Mouse (Mus musculus): ENCODE results near the gene Ndc1.
"Not testable (repeated sequence)": the region's sequence is repeated elsewhere in the genome, so short reads cannot be mapped to it uniquely, and the experiment has no call there.

Ndc1 gene

DNA sequence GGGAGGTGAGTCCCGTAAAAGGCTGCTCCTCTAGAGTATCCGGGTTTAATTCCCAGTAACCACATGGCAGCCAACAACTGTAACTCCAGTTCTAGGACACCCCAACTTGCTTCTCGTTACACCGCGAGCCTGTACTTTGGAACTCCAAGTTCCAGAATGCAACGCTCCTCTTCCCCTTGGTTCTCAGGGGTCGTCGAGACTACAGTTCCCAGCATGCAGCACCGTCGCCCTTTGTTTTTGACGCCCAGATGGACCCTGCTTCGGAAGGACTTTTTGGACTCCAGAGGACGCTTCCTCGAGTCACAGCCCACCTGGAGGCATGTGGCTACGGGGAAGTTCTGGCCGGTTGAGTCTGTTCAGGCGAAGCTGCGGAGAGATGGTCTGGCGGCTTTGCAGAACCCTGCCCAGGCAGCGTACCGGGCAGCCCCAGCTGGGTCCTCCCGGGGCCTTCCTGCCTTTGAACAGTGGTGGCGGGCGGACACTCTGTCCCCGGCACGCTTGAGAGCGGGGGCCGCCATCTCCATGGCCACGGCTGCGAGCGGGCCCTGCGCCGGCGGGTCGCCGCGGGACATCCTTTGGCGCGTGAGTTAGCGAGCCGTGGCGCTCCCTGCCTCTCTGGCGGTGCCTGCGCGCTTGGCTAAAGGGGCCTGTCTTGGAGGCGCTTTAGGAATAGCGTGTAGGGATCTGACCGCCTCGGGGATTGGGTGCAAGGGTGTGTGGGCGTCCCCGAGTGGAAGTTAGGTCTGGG is at the start of gene Ndc1:
Gene Ndc1 (plus strand): TSS at position 218 of the 748 bp plus-strand sequence.
- DNase-seq (ENCODE audit: low read depth, low spot score), result peak; percentile 69

DNA sequence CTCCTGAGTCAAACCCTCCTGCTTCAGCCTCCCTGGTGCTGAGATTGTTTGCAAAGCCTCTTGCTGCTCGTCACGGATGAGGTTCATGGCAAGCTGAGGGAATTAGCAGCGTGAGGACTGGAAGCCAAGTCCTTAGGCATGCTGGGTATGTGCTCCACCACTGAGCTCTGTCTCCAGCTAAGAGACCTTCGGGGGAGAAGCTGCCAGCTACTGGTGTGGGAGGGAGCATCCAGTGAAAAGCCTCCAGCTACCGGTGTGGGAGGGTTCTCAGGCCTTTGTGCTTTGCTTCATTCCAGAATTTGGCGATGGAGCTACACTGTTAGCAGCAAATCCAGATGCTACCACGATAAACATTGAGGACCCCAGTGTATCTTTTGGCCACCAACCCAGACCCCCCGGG is 48.9 kb upstream of the Ndc1 start:
- DNase-seq (ENCODE audit: low read depth, low spot score), result no peak

DNA sequence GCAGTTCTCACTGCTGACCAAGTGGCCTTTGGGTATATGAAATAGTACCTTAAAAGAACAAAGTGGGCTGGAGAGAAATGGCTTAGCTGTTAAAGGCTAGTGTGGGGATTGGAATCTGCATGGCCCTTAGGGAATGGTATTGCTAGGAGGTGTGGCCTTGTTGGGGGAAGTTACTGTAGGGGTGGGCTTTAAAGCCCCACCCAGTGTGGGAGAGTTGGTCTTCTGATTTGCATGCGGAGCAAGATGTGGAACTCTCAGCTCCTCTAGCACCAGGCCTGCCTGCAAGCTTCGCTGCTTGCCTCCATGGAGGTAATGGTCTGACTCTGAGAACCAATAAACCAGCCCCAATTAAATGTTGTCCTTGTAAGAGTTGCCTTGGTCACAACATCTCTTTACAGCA is 46.5 kb upstream of the Ndc1 start:
- no peak for DNase-seq (ENCODE audit: low read depth, low spot score)

DNA sequence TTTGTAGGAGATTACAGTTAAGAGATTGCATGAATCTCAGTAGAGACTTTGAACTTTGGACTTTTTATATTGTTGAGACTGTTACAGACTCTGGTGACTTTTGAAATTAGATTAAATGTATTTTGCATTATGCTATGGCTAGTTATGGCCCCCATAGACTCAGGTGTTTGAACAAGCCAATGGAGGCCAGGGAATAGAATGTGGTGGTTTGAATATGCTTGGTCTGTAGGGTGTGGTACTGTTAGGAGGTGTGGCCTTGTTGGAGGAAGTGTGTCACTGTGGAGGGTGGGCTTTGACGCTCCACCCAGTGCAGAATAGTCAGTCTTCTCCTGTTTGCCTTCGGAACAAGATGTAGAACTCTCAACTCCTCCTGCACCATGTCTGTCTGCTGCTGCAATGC is 44.5 kb upstream of the Ndc1 start:
- DNase-seq (ENCODE audit: low read depth, low spot score), result no peak

DNA sequence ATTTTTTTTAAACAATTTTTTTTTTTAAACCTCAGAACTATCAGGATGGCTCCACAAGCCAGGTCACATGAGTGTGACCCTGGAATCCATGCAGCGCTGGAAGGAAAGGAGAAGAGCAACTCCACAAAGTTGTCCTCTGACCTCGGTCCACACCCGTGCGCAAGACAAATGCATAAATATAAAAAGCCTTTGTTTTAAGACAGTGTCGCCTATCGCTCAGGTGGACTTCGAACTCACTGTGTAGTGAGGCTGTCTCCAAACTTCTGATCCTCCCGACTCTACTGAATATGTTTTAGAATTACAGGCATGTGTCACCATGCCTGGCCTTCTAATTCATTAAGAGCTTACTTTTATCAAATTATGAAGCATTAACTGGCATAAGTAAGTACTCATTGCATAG is 39.1 kb upstream of the Ndc1 start:
- no peak for DNase-seq (ENCODE audit: low read depth, low spot score)

DNA sequence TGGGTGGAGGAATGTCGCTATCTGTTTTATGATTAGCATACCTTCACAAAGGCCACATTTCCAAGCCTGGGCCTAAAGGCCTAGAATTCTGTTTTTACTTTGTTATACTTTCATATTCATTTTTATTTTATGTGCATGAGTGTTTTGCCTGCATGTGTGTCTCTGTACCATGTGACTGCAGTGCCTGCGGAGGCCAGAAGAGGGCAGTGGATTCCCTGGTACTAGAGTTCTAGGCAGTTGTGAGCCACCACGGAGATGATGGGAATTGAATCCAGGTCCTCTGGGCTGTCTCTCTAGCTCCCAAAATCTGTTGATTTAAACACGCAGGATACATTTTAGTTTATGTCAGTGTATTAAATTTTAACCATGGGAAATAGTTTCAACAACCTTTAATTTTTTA is 34.1 kb upstream of the Ndc1 start:
- no peak for DNase-seq (ENCODE audit: low read depth, low spot score)

DNA sequence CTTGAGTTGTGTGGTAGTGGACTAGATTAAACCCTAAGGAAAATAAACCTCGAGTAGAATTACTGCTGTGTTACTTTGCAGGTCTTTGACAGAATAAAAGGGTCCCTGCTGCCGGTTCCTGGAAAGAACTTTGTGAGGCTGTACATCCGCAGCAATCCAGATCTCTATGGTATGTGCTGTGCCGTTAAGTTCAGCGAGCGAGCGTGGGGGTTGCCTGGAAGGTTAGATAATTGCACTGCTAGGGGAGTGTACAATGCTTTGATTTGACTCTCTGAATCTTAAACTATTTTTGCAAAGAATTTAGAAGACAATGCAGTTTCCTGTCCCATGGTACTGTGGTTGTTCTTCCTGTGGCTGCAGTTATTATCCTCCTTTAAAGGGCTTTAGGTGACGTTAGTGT is 31.2 kb upstream of the Ndc1 start:
- DNase-seq (ENCODE audit: low read depth, low spot score), result no peak

DNA sequence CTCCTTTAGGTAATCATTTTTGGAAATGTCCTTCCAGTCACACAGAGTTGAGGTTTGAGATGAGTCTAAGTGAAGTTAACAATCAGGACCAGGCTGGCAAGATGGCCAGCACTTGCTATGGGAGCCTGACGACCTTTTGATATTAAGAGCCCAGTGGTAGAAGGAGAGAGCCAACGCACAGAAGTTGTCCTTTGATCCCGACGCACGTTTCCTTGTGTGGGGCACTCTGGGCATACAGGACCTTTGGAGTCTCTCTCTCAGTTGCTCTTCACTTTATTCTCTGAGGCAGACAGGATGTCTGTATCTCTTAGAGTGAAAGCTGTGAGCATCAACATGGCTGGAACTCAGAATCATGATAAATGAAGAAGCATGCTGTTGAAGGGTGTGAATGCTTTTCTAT is 30.1 kb upstream of the Ndc1 start:
- DNase-seq (ENCODE audit: low read depth, low spot score), result no peak

DNA sequence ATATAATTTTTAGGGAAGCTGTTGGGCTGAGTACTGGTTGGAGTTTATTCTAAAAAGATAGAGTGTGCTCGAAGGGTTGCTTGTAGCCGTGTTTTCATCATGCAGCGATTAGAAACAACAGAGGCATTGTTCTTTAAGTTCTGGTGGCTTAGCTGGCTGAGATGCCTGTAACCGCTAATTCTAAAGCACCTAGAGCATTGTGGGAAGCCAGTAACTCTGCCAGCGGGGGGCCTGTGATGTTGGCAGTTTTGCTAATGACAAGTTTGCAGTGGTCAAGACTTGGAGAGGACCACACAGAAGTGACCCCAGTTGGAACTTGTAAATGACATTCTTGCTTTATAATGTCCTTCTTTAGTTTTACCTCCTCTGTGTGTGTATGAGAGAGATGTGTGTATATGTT is 26.2 kb upstream of the Ndc1 start:
- no peak for DNase-seq (ENCODE audit: low read depth, low spot score)

DNA sequence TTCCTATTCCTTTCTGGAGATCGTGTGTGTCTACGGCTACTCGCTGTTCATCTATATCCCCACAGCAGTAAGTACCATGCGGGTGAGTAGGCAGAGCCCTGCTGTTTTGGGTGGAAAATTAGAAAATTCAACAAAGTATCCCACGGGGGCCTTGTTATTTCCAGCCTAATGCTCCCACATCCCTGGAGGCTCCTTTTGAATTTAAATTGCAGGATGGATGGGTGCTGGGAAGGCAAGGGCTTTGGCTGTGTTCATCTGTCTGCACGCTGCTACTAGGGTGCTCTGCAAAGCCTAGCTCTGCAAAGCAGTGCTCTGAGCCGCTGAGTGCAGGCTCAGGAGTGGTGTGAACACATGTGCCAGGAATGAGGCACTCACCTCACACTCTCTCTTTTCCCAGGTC is 23.0 kb upstream of the Ndc1 start:
- DNase-seq (ENCODE audit: low read depth, low spot score), result no peak

DNA sequence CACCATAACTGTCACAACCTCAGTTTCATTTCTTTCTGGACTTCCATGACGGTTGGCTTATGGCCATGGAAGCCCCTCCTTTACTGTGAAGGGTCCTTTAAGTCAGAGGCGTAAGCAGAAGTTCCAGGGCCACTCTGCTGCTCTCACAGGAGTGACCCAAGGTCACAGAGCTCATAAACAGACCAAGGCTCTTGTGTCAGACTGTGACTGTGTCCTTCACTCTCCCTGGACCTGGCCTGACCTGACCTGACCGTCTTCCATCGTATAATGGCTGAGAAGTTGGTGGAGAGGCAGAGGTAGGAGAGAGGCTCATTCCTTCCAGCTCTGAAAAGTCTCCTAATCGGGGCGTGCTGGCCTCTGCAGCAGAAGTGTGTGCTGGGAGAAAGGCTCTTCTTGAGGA is 20.4 kb upstream of the Ndc1 start:
- DNase-seq (ENCODE audit: low read depth, low spot score), result no peak

DNA sequence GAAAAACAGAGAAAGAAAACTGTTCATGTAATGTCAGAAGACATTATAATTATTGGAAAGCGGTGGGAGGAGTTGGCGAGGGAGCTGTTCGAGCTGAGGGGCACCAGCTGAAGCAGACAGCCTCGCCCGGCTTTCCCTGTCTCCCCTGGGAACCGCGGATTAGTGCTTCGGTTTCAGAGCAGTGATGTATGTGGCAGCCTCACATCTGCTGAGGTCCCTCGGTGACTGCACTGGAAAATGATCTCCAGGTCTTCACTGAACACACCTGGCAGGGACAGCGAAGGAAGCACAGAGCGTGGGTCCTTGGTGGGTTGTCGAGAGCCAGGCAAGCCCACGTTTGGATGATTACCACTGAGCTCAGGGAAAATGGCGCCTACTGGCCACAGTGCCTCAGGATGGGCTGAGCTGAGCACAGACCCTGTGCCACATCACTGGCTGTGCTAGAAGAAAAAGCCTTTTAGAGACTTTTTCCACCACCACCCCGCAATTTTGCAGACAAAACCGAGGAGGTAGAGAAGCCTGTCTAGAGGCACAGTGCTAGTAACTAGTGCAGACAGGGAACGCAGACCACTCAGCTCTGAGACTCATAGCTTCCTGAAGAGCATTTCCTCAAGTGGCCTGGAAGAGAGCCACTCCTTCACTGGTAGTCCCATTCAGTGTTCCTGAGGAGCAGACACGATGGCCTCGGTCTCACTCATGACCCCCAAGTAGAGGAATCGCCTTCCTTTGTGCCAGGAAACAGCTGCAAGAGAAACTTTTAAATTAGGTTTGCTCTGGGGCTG is 18.9 kb upstream of the Ndc1 start:
- DNase-seq (ENCODE audit: low read depth, low spot score), result no peak

DNA sequence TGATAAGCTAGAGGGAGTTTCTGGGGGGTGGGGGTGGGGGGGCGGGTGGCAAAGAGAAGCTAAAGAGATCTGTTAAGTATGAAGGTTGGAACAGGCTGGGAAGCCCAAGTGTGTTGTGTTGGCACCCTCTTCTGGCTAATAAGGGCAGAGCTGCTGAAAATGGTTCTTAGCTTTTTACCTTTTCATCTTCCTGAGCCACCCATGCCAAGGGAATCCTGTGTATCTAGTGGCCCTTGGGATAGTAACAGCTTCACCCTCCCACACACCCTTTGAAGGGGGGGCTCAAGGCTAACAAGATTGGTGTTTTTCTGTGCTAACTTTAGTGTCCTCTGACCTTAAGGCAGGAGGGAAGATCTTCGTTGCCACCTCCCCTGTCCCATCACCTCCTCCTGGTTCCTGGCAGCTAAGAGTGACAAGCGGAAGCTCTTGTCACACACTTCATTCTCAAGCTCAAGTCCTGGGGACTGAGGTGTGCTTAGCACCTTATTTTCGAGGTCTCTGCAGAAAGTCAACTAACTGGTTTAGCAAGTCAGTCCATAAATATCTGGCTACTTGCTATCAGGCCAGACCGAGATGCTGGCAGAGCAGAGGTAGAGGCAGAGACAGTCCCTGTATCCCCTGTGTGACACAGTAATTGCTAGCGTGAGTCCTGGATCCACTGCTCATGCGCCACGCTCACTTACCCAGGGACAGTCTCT is 18.1 kb upstream of the Ndc1 start:
- DNase-seq (ENCODE audit: low read depth, low spot score), result no peak

DNA sequence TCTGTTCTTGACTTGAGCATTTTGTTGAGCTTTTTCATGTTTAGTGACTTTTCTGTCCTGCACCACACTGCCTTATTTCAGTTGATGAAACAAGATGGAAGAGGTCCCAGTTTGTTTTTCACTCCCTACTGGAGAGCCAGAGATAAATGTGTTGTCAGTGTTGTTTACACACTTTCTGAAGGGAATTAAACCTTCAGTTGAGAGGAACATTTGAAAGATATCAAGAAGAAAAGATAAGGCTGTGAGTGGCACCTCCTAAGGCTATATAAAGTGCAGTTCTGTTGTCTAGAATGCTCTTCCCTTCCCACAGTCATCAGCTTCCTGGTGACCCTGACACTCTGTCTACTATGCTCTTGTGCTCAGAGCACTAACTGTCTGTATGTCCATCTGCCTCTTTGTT is 16.2 kb upstream of the Ndc1 start:
- DNase-seq (ENCODE audit: low read depth, low spot score), result no peak

DNA sequence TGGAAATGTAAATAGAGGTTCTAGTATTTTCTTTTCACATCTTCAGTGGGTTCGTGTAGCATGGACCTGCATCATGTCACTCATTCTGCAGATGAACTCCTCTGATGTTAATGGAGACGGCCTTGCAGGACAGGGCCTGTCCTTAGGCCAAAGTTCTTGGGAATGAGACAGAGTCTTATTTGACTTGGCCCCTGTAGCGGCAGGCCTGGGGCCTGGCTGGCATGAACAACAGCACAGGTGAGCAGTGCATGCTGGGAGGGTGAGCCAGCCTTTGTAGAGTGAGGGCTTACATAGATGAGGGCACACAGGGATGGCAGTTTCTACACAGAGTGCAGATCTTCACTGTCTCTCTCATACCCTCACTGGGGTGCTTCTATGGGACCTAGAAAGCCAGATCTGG is 14.0 kb upstream of the Ndc1 start:
- DNase-seq (ENCODE audit: low read depth, low spot score), result no peak

DNA sequence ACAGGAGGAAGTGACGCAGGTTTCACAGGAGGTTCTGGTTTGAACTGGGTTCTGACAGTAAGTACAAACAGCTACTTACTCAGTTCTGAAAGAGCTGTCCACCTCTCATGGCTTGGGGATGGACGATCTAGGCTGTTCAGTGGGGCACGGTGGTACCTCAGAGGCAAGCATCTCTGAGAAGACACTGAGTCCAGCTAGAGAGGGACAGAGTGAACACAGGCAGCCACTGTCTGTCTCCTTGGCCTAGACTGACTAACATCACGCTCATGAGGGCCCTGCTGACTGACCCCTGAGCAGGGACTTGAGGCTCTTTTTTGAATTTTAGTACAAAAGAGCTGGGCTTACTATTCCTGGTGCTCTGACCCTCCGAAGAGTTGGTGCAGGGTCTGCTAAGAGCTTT is 13.5 kb upstream of the Ndc1 start:
- no peak for DNase-seq (ENCODE audit: low read depth, low spot score)

DNA sequence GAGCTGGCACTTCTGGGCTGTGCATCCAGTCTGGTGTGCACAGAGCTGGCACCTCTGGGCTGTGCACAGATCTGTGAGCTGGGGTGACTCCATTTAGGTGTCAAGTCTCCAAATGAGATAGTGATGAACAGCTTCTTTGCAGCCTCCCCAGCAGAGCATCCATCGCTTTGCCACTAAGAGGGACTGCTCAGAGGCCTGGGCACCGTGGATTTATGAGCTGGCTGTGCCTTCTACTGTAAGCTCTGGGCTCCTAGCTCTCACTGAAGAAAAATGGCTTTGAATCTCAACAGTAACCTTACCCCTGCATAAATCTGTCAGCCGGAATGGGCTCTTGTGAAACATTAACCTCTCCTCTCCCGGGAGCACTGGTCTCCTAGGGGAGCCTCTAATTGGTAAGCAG is 13.0 kb upstream of the Ndc1 start:
- no peak for DNase-seq (ENCODE audit: low read depth, low spot score)

DNA sequence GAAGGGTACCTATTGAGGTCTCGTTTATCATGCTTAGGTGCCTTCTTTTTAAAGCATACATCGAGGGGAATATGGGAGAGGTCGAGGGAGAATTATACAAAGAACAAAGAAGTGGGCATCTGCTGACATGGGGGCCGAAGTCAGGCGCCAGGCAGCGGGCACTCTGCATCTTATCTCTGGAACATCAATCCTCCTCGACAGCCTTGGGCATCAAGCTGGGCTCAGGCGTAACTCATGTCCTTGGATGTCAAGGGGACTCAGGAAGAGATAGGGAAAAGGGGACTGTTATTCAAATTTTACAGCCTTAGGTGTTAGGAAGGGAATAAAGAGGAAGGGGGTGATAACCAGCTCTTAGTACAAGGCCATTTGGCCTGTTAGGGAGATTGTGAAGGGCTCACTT is 10.4 kb upstream of the Ndc1 start:
- DNase-seq (ENCODE audit: low read depth, low spot score), result not testable (repeated sequence)

DNA sequence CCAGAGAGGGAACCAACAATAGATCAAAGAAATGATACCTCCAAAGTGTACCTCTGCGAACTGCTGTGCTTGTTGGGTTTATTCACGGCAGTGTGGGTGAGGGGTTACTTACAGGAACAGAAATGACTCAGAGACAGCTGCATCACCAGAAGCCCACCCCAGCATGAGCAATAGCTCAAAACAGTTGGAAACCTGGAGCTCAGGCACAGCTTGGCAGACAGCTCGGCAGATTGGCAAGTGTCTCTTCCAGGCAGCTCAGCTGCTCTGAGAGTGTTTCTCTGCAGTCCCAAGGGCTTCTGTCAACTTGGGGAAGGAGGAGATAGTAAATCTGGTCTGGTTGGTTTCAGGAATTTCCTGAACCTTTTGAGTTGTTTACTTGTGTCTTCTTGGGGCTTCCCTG is 9.1 kb upstream of the Ndc1 start:
- no peak for DNase-seq (ENCODE audit: low read depth, low spot score)

DNA sequence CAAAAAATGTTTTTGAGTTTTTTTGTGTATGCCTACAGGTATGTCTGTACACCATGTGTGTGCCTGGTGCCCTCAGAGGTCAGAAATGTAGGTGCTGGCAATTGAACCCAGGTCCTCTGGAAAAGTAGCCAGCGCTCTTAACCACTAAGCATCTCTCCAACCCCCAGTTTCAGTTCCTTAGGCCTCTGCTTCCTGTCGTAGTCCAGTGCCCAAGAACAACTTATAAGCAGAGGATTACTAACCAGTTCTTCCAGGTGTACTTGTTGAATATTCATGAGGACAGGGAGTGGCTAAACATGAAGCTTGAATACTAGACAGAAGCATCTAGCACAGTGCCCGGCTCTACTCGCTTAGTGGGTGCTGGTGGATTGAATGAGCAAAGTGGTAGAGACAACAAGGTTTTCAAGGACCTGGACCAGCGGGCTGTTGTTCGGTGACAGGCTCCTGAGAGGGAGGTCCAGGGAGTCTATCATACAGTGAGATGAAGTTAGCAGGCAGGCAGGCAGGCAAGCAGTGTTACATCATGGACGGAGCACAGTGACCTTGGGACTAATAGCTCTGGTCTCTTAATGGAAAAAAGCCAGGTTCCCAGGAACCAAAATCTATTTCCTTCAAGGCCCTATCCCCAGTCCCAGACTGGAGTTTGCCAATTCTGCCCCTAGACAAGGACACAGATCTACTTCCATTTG is 7.0 kb upstream of the Ndc1 start:
- DNase-seq (ENCODE audit: low read depth, low spot score), result no peak

DNA sequence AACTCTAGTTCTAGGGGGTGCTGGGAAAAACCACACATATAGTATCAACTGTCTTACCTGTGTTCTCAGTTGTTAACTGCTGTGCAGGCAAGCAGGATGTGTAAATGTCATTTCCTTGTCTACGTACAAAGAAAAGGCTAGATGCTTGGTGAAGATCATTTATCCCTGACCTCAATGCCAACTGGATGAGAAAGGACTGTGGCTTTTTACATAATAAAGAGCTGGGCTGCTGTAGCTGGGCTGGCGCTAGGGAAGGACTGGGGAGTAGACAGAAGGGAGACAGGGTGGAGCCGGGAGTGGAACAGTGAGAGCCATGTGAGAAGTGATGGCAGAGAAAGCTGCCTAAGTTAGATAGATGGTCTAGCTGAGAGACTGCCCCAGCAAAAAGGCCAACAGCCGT is 4.8 kb upstream of the Ndc1 start:
- no peak for DNase-seq (ENCODE audit: low read depth, low spot score)

DNA sequence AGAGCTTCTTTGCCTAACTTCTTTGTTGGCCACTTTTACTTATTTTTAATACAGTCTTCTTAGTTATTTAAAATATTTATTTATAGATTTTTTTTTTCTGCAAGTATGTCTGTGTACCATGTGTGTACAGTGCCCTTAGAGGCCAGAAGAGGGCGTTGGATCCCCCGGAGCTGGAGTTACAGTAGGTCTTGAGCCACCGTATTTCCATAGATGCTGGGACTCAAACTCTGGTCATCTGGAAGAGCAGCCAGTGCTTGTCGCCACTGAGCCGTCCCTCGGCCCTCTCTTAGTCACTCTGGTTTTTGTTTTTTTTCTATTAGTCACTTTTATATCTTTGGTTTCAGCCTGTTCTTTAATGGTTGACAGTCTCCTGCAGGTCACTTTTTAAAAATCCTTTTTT is 4.0 kb upstream of the Ndc1 start:
- DNase-seq (ENCODE audit: low read depth, low spot score), result no peak
